Mouse (Mus musculus) kidney, postnatal 36 days (tissue): Measurements from ENCODE around the gene Rangrf.
"Not testable (repeated sequence)": the region's sequence is repeated elsewhere in the genome, so short reads cannot be mapped to it uniquely, and the experiment has no call there.

Source experiments
- DNase-seq, 2 experiments: peaks; one replicate each; pipeline ENCODE4 v3.0.0; 2021 to 2022; ENCODE audit warnings: mixed read lengths in 2 of 2

Gene Rangrf

GRCm38 (mm10) chr11:68975601-68976000 lies 616 bp upstream of the Rangrf start:
- no peak for DNase-seq

- DNase-seq = no peak
Measured at GRCm38 (mm10) chr11:68974059-68974450, 930 bp downstream of the Rangrf start.

GRCm38 (mm10) chr11:68973250-68974058 lies 1.5 kb downstream of the Rangrf start:
- DNase-seq = peak; percentile 93 to 94

GRCm38 (mm10) chr11:68970232-68970631 lies 4.8 kb downstream of the Rangrf start:
- peak; percentile 74 to 83 for DNase-seq

- no peak for DNase-seq
Measured at GRCm38 (mm10) chr11:68968752-68969151, 6.2 kb downstream of the Rangrf start.

GRCm38 (mm10) chr11:68967337-68968282 lies 7.4 kb downstream of the Rangrf start, which contains the start of gene Slc25a35:
TSS of gene Slc25a35 (plus strand) at chr11:68968131.
- peak; percentile 95 for DNase-seq

- DNase-seq = no peak
Measured at GRCm38 (mm10) chr11:68966554-68966953, 8.4 kb downstream of the Rangrf start.

- peak; percentile 67 to 86 for DNase-seq
Measured at GRCm38 (mm10) chr11:68965845-68966244, 9.1 kb downstream of the Rangrf start.

- no peak for DNase-seq
Measured at GRCm38 (mm10) chr11:68965050-68965449, 9.9 kb downstream of the Rangrf start.

- no peak for DNase-seq
Measured at GRCm38 (mm10) chr11:68963405-68963804, 11.6 kb downstream of the Rangrf start.

GRCm38 (mm10) chr11:68962159-68962558 lies 12.8 kb downstream of the Rangrf start:
- DNase-seq = not testable (repeated sequence)

GRCm38 (mm10) chr11:68961596-68961995 lies 13.4 kb downstream of the Rangrf start:
- DNase-seq = no peak

GRCm38 (mm10) chr11:68957971-68958370 lies 17.0 kb downstream of the Rangrf start:
- DNase-seq = no peak

GRCm38 (mm10) chr11:68957308-68957707 lies 17.7 kb downstream of the Rangrf start, which contains the start of gene Arhgef15:
TSS of gene Arhgef15 (minus strand) at chr11:68957480.
- peak; percentile 33 to 49 for DNase-seq

- peak; percentile 54 to 66 for DNase-seq
Measured at GRCm38 (mm10) chr11:68956697-68957096, 18.3 kb downstream of the Rangrf start.

GRCm38 (mm10) chr11:68956107-68956506 lies 18.9 kb downstream of the Rangrf start:
- DNase-seq = peak; percentile 57 to 69

- DNase-seq = no peak
Measured at GRCm38 (mm10) chr11:68955473-68955872, 19.5 kb downstream of the Rangrf start.

GRCm38 (mm10) chr11:68954408-68954807 lies 20.6 kb downstream of the Rangrf start:
- DNase-seq = no peak

GRCm38 (mm10) chr11:68953903-68954302 lies 21.1 kb downstream of the Rangrf start:
- DNase-seq = no peak

GRCm38 (mm10) chr11:68947542-68947993 lies 27.4 kb downstream of the Rangrf start:
- DNase-seq = no peak

- DNase-seq = no peak
Measured at GRCm38 (mm10) chr11:68946806-68947440, 28.1 kb downstream of the Rangrf start.

GRCm38 (mm10) chr11:68946001-68946400 lies 29.0 kb downstream of the Rangrf start:
- no peak for DNase-seq

- DNase-seq = no peak
Measured at GRCm38 (mm10) chr11:68945245-68945644, 29.7 kb downstream of the Rangrf start.
